Mouse (Mus musculus) lung, postnatal 0 days (tissue): ENCODE measurements at regions not wholly inside any gene's neighbourhood (a gene's known extent, or its start where the extent isn't known, plus 50 kb on each side); places are given as distances from the start of the nearest gene placed in this dataset.
"Not testable (repeated sequence)": the region's sequence is repeated elsewhere in the genome, so short reads cannot be mapped to it uniquely, and the experiment has no call there.

Source experiments
- ATAC-seq: fragments of 200-750 bp; cut with Nextera tagmentation; 2 replicates; pipeline ENCODE4 v1.8.0; 2017; ENCODE audit warnings: moderate library complexity
- DNase-seq: peaks from one replicate; pipeline ENCODE4 v3.0.0-alpha.2; 2016; ENCODE audit warnings: low spot score
- H3K27ac ChIP-seq: fragments of 300-500 bp; sonication (generic); 2 replicates; pipeline ENCODE4 v1.5.1; 2014; ENCODE audit warnings: antibody characterized with exemption, mild to moderate bottlenecking, low read length, mixed read lengths
- H3K27me3 ChIP-seq: fragments of 300-500 bp; sonication (generic); replicated peaks from 2 replicates; pipeline ENCODE4 v1.6.1; 2014; ENCODE audit warnings: low read length, mixed read lengths; ENCODE audit not compliant: insufficient read depth
- H3K36me3 ChIP-seq: fragments of 300-500 bp; sonication (generic); 2 replicates; pipeline ENCODE4 v1.6.1; 2014; ENCODE audit warnings: low read length, mixed read lengths; ENCODE audit not compliant: insufficient read depth
- H3K4me1 ChIP-seq: fragments of 300-500 bp; sonication (generic); 2 replicates; pipeline ENCODE4 v1.6.1; 2014; ENCODE audit warnings: antibody characterized with exemption, low read depth, low read length, mixed read lengths; ENCODE audit not compliant: insufficient read depth
- H3K4me2 ChIP-seq: fragments of 300-500 bp; sonication (generic); replicated peaks from 2 replicates; pipeline ENCODE4 v1.6.1; 2014; ENCODE audit warnings: low read depth, mild to moderate bottlenecking, low read length, moderate library complexity, mixed read lengths
- H3K4me3 ChIP-seq: fragments of 300-500 bp; sonication (generic); 2 replicates; pipeline ENCODE4 v1.5.1; 2014; ENCODE audit warnings: low read depth, low read length
- H3K9ac ChIP-seq: fragments of 300-500 bp; sonication (generic); replicated peaks from 2 replicates; pipeline ENCODE4 v1.6.1; 2014; ENCODE audit warnings: low read depth, mild to moderate bottlenecking
- H3K9me3 ChIP-seq: fragments of 300-500 bp; sonication (generic); 2 replicates; pipeline ENCODE4 v1.6.1; 2016; ENCODE audit warnings: low read length, mixed read lengths
- CTCF ChIP-seq: IDR thresholded peaks from 2 replicates; pipeline ENCODE4 v1.5.1; 2016; ENCODE audit warnings: antibody characterized with exemption, mild to moderate bottlenecking
- EP300 ChIP-seq: IDR thresholded peaks from 2 replicates; pipeline ENCODE4 v1.6.1; 2016; ENCODE audit warnings: antibody characterized with exemption, mild to moderate bottlenecking, control low read depth
- WGBS: fragments of 180-500 bp; shearing (Covaris S2); extraction: QIAGEN DNeasy Blood & Tissue Kit; methylation state at CpG from one replicate; pipeline ENCODE4 v1.1.7; 2014; 5-methylcytosine and 5-hydroxymethylcytosine counted together

DNA sequence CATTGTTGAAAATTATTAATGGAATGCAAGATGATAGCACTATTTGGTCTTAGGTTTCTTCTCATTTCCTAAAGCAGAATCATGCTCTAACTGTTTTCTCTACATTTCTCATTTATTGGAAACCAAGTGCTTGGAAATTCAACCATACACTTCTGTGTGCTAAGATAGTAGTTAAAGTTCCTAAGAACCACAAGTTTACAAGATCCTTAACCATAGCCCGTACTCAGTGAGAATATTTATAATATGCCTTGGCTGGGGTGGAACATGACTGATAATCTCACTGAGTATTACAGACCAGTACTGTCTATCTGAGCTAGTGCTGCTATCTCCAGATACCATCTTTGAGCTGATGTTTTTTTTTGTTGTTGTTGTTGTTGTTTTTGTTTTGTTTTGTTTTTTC, 236.9 kb upstream of the Tmem196 start:
- not testable (repeated sequence) for H3K27me3 ChIP-seq, H3K36me3 ChIP-seq, ATAC-seq, H3K9ac ChIP-seq, H3K4me2 ChIP-seq, H3K9me3 ChIP-seq, H3K4me3 ChIP-seq, H3K4me1 ChIP-seq, H3K27ac ChIP-seq, DNase-seq
- 91% methylated on average over 1 of the region's 1 CpGs for WGBS

GRCm38 (mm10) chr12:119730789-119731188, 214.8 kb upstream of the Tmem196 start:
- no peak for ATAC-seq
- DNase-seq, result no peak
- H3K4me3 ChIP-seq, result no peak overlapping the region
- WGBS, result 63% methylated on average over 2 of the region's 2 CpGs
- no peak overlapping the region for H3K9ac ChIP-seq
- no peaks in the 10 kb centered on the region for H3K4me1 ChIP-seq
- no peaks in the 10 kb centered on the region for H3K27me3 ChIP-seq
- H3K9me3 ChIP-seq, result no peaks in the 10 kb centered on the region
- no peak overlapping the region for H3K27ac ChIP-seq
- H3K36me3 ChIP-seq, result no peaks in the 10 kb centered on the region
- no peak overlapping the region for H3K4me2 ChIP-seq
- no peak for TF ChIP-seq EP300
- TF ChIP-seq CTCF, result no peak

- no peak for TF ChIP-seq EP300
- TF ChIP-seq CTCF, result no peak
- H3K4me3 ChIP-seq, result no peak overlapping the region
- no peaks in the 10 kb centered on the region for H3K4me1 ChIP-seq
- WGBS, result 45% methylated on average over 1 of the region's 1 CpGs
- H3K9ac ChIP-seq, result no peak overlapping the region
- H3K36me3 ChIP-seq, result no peaks in the 10 kb centered on the region
- no peaks in the 10 kb centered on the region for H3K9me3 ChIP-seq
- no peak for ATAC-seq
- H3K4me2 ChIP-seq, result no peak overlapping the region
- H3K27me3 ChIP-seq, result no peaks in the 10 kb centered on the region
- H3K27ac ChIP-seq, result no peak overlapping the region
- DNase-seq, result no peak
These were observed 183.0 kb upstream of the Tmem196 start for GRCm38 (mm10) chr12:119762580-119762979.

- Histone ChIP-seq H3K36me3 (no peaks in the 10 kb centered on the region), H3K9me3 (no peaks in the 10 kb centered on the region), H3K27ac (no peak overlapping the region), H3K9ac (no peak overlapping the region), H3K4me1 (no peaks in the 10 kb centered on the region), H3K4me2 (no peak overlapping the region), H3K27me3 (no peaks in the 10 kb centered on the region), H3K4me3 (no peak overlapping the region)
- WGBS, result 65% methylated on average over 2 of the region's 2 CpGs
- ATAC-seq (no peak), DNase-seq (peak; percentile 6)
- no peak for TF ChIP-seq EP300
- no peak for TF ChIP-seq CTCF
These were observed 182.2 kb upstream of the Tmem196 start for GRCm38 (mm10) chr12:119763292-119763976.

GRCm38 (mm10) chr12:119777559-119777958, 168.1 kb upstream of the Tmem196 start:
- Histone ChIP-seq H3K36me3 (no peaks in the 10 kb centered on the region), H3K9ac (no peak overlapping the region), H3K4me1 (no peaks in the 10 kb centered on the region), H3K27me3 (no peaks in the 10 kb centered on the region), H3K27ac (no peak overlapping the region), H3K9me3 (no peaks in the 10 kb centered on the region), H3K4me3 (no peak overlapping the region), H3K4me2 (no peak overlapping the region)
- DNase-seq (no peak), ATAC-seq (no peak)
- 33% methylated on average over 2 of the region's 2 CpGs for WGBS
- TF ChIP-seq CTCF (no peak), EP300 (no peak)

- no peak overlapping the region for H3K9ac ChIP-seq
- DNase-seq, result no peak
- H3K4me2 ChIP-seq, result no peak overlapping the region
- H3K27ac ChIP-seq, result no peak overlapping the region
- no peaks in the 10 kb centered on the region for H3K4me1 ChIP-seq
- no peak for TF ChIP-seq EP300
- TF ChIP-seq CTCF, result no peak
- ATAC-seq, result no peak
- no peaks in the 10 kb centered on the region for H3K9me3 ChIP-seq
- WGBS, result 46% methylated on average over 1 of the region's 1 CpGs
- H3K4me3 ChIP-seq, result no peak overlapping the region
- H3K36me3 ChIP-seq, result no peaks in the 10 kb centered on the region
- H3K27me3 ChIP-seq, result no peaks in the 10 kb centered on the region
These were observed 137.9 kb upstream of the Tmem196 start for GRCm38 (mm10) chr12:119807692-119808091.

GRCm38 (mm10) chr12:119816225-119816624, 129.4 kb upstream of the Tmem196 start:
- DNase-seq (no peak), ATAC-seq (no peak)

More at GRCm38 (mm10) chr12:119816225-119816624, 129.4 kb upstream of the Tmem196 start:
- H3K27ac ChIP-seq, result no peak overlapping the region
- H3K9ac ChIP-seq, result no peak overlapping the region
- H3K4me3 ChIP-seq, result no peak overlapping the region
- H3K9me3 ChIP-seq, result no peaks in the 10 kb centered on the region
- no peaks in the 10 kb centered on the region for H3K4me1 ChIP-seq
- no peak overlapping the region for H3K4me2 ChIP-seq
- H3K36me3 ChIP-seq, result no peaks in the 10 kb centered on the region
- TF ChIP-seq CTCF, result no peak
- TF ChIP-seq EP300, result no peak
- no peaks in the 10 kb centered on the region for H3K27me3 ChIP-seq
